Mouse (Mus musculus): ENCODE data around the gene 9330161L09Rik. TPM values are rescaled to one million over a fixed set of nuclear protein-coding genes. Genes with fewer than 3 reads are reported as not detected.
"Not testable (repeated sequence)": the region's sequence is repeated elsewhere in the genome, so short reads cannot be mapped to it uniquely, and the experiment has no call there.

Gene 9330161L09Rik
- total RNA-seq (2012; rRNA removed) = 2.1 and 3.8 TPM in 2 replicates

GRCm38 (mm10) chr12:103407720-103408119 lies at the start of gene 9330161L09Rik:
9330161L09Rik (minus strand) TSS chr12:103407820.
- TF ChIP-seq ZNF384 (IDR thresholded peaks at IDR 0.05; ENCODE audit: low read depth, low read length) = no peak
- TF ChIP-seq MAFK (IDR thresholded peaks at IDR 0.05; ENCODE audit: insufficient read depth, low read depth, low read length) = no peak
- TF ChIP-seq HCFC1 (IDR thresholded peaks at IDR 0.05; ENCODE audit: borderline replicate concordance, insufficient read depth, low read length) = no peak
- no peak for TF ChIP-seq ZC3H11A (IDR thresholded peaks at IDR 0.05; ENCODE audit: borderline replicate concordance, low read depth, low read length)
- TF ChIP-seq CHD2 (IDR thresholded peaks at IDR 0.05; ENCODE audit: low read depth, low read length) = no peak
- Histone ChIP-seq H3K9ac (ENCODE audit: insufficient read depth, low read depth, low read length, poor library complexity, severe bottlenecking) (no peak within 1 kb of the TSS), H3K27ac (ENCODE audit: insufficient read depth, low read depth, low read length, poor library complexity, severe bottlenecking) (no peak within 1 kb of the TSS), H3K4me1 (ENCODE audit: control insufficient read depth in 2 of 2, insufficient read depth in 2 of 2, low read length in 2 of 2, poor library complexity in 1 of 2) (no peaks in the 10 kb centered on the region), H3K36me3 (ENCODE audit: control insufficient read depth, insufficient read depth, low read length, poor library complexity, severe bottlenecking) (peaks cover 61% of the 10 kb centered on the region), H3K4me3 (ENCODE audit: insufficient read depth in 1 of 2, low read depth in 1 of 2, low read length in 2 of 2, poor library complexity in 1 of 2, severe bottlenecking in 1 of 2) (no peak within 1 kb of the TSS), H3K9me3 (ENCODE audit: control insufficient read depth, insufficient read depth, low read depth, low read length) (no peaks in the 10 kb centered on the region)
- no peak for DNase-seq (ENCODE audit: low read depth, low spot score)
- in situ Hi-C loops (cut with MboI; ENCODE audit: low sequenced_read_pairs in 2 of 2, unreplicated experiment in 2 of 2) = no loop called here

GRCm38 (mm10) chr12:103457140-103457539 lies 49.5 kb upstream of the 9330161L09Rik start, which contains the start of gene Ifi27l2b:
Ifi27l2b (minus strand) TSS chr12:103457223.
- no peaks in the 10 kb centered on the region for H3K9me3 ChIP-seq (ENCODE audit: control insufficient read depth, insufficient read depth, low read depth, low read length)
- H3K4me3 ChIP-seq (ENCODE audit: insufficient read depth in 1 of 2, low read depth in 1 of 2, low read length in 2 of 2, poor library complexity in 1 of 2, severe bottlenecking in 1 of 2) = no peak within 1 kb of the TSS
- TF ChIP-seq MAFK (IDR thresholded peaks at IDR 0.05; ENCODE audit: insufficient read depth, low read depth, low read length) (no peak), CHD2 (IDR thresholded peaks at IDR 0.05; ENCODE audit: low read depth, low read length) (no peak), ZNF384 (IDR thresholded peaks at IDR 0.05; ENCODE audit: low read depth, low read length) (no peak), ZC3H11A (IDR thresholded peaks at IDR 0.05; ENCODE audit: borderline replicate concordance, low read depth, low read length) (no peak), HCFC1 (IDR thresholded peaks at IDR 0.05; ENCODE audit: borderline replicate concordance, insufficient read depth, low read length) (no peak)
- no peak within 1 kb of the TSS for H3K27ac ChIP-seq (ENCODE audit: insufficient read depth, low read depth, low read length, poor library complexity, severe bottlenecking)
- DNase-seq (ENCODE audit: low read depth, low spot score) = no peak
- no peaks in the 10 kb centered on the region for H3K4me1 ChIP-seq (ENCODE audit: control insufficient read depth in 2 of 2, insufficient read depth in 2 of 2, low read length in 2 of 2, poor library complexity in 1 of 2)
- no peak within 1 kb of the TSS for H3K9ac ChIP-seq (ENCODE audit: insufficient read depth, low read depth, low read length, poor library complexity, severe bottlenecking)
- in situ Hi-C loops (cut with MboI; ENCODE audit: low sequenced_read_pairs in 2 of 2, unreplicated experiment in 2 of 2) = no loop called here
- no peaks in the 10 kb centered on the region for H3K36me3 ChIP-seq (ENCODE audit: control insufficient read depth, insufficient read depth, low read length, poor library complexity, severe bottlenecking)

GRCm38 (mm10) chr12:103456727-103457126 lies 49.1 kb upstream of the 9330161L09Rik start:
- H3K27ac ChIP-seq (ENCODE audit: insufficient read depth, low read depth, low read length, poor library complexity, severe bottlenecking); H3K9me3 ChIP-seq (ENCODE audit: control insufficient read depth, insufficient read depth, low read depth, low read length); DNase-seq (ENCODE audit: low read depth, low spot score); in situ Hi-C loops (cut with MboI; ENCODE audit: low sequenced_read_pairs in 2 of 2, unreplicated experiment in 2 of 2); H3K36me3 ChIP-seq (ENCODE audit: control insufficient read depth, insufficient read depth, low read length, poor library complexity, severe bottlenecking); H3K4me3 ChIP-seq (ENCODE audit: insufficient read depth in 1 of 2, low read depth in 1 of 2, low read length in 2 of 2, poor library complexity in 1 of 2, severe bottlenecking in 1 of 2); H3K4me1 ChIP-seq (ENCODE audit: control insufficient read depth in 2 of 2, insufficient read depth in 2 of 2, low read length in 2 of 2, poor library complexity in 1 of 2); H3K9ac ChIP-seq (ENCODE audit: insufficient read depth, low read depth, low read length, poor library complexity, severe bottlenecking): not testable (repeated sequence)

GRCm38 (mm10) chr12:103453361-103453760 lies 45.7 kb upstream of the 9330161L09Rik start:
- no peak for TF ChIP-seq HCFC1 (IDR thresholded peaks at IDR 0.05; ENCODE audit: borderline replicate concordance, insufficient read depth, low read length)
- no peak for DNase-seq (ENCODE audit: low read depth, low spot score)
- no peak overlapping the region for H3K27ac ChIP-seq (ENCODE audit: insufficient read depth, low read depth, low read length, poor library complexity, severe bottlenecking)
- H3K4me1 ChIP-seq (ENCODE audit: control insufficient read depth in 2 of 2, insufficient read depth in 2 of 2, low read length in 2 of 2, poor library complexity in 1 of 2) = no peaks in the 10 kb centered on the region
- no peaks in the 10 kb centered on the region for H3K9me3 ChIP-seq (ENCODE audit: control insufficient read depth, insufficient read depth, low read depth, low read length)
- in situ Hi-C loops (cut with MboI; ENCODE audit: low sequenced_read_pairs in 2 of 2, unreplicated experiment in 2 of 2) = no loop called here
- no peak overlapping the region for H3K9ac ChIP-seq (ENCODE audit: insufficient read depth, low read depth, low read length, poor library complexity, severe bottlenecking)
- no peaks in the 10 kb centered on the region for H3K36me3 ChIP-seq (ENCODE audit: control insufficient read depth, insufficient read depth, low read length, poor library complexity, severe bottlenecking)
- H3K4me3 ChIP-seq (ENCODE audit: insufficient read depth in 1 of 2, low read depth in 1 of 2, low read length in 2 of 2, poor library complexity in 1 of 2, severe bottlenecking in 1 of 2) = no peak overlapping the region

- Histone ChIP-seq H3K4me3 (ENCODE audit: insufficient read depth in 1 of 2, low read depth in 1 of 2, low read length in 2 of 2, poor library complexity in 1 of 2, severe bottlenecking in 1 of 2) (no peak overlapping the region), H3K36me3 (ENCODE audit: control insufficient read depth, insufficient read depth, low read length, poor library complexity, severe bottlenecking) (no peaks in the 10 kb centered on the region), H3K4me1 (ENCODE audit: control insufficient read depth in 2 of 2, insufficient read depth in 2 of 2, low read length in 2 of 2, poor library complexity in 1 of 2) (no peaks in the 10 kb centered on the region), H3K9ac (ENCODE audit: insufficient read depth, low read depth, low read length, poor library complexity, severe bottlenecking) (no peak overlapping the region), H3K9me3 (ENCODE audit: control insufficient read depth, insufficient read depth, low read depth, low read length) (no peaks in the 10 kb centered on the region), H3K27ac (ENCODE audit: insufficient read depth, low read depth, low read length, poor library complexity, severe bottlenecking) (no peak overlapping the region)
- DNase-seq (ENCODE audit: low read depth, low spot score) = no peak
- in situ Hi-C loops (cut with MboI; ENCODE audit: low sequenced_read_pairs in 2 of 2, unreplicated experiment in 2 of 2) = no loop called here
- TF ChIP-seq HCFC1 (IDR thresholded peaks at IDR 0.05; ENCODE audit: borderline replicate concordance, insufficient read depth, low read length) = no peak
- TF ChIP-seq ZNF384 (IDR thresholded peaks at IDR 0.05; ENCODE audit: low read depth, low read length) = no peak
- no peak for TF ChIP-seq CHD2 (IDR thresholded peaks at IDR 0.05; ENCODE audit: low read depth, low read length)
- TF ChIP-seq MAFK (IDR thresholded peaks at IDR 0.05; ENCODE audit: insufficient read depth, low read depth, low read length) = no peak
- no peak for TF ChIP-seq ZC3H11A (IDR thresholded peaks at IDR 0.05; ENCODE audit: borderline replicate concordance, low read depth, low read length)
Measured at GRCm38 (mm10) chr12:103445060-103445459, 37.4 kb upstream of the 9330161L09Rik start.

- H3K4me1 ChIP-seq (ENCODE audit: control insufficient read depth in 2 of 2, insufficient read depth in 2 of 2, low read length in 2 of 2, poor library complexity in 1 of 2); H3K36me3 ChIP-seq (ENCODE audit: control insufficient read depth, insufficient read depth, low read length, poor library complexity, severe bottlenecking); in situ Hi-C loops (cut with MboI; ENCODE audit: low sequenced_read_pairs in 2 of 2, unreplicated experiment in 2 of 2); DNase-seq (ENCODE audit: low read depth, low spot score); H3K9me3 ChIP-seq (ENCODE audit: control insufficient read depth, insufficient read depth, low read depth, low read length); H3K9ac ChIP-seq (ENCODE audit: insufficient read depth, low read depth, low read length, poor library complexity, severe bottlenecking); H3K27ac ChIP-seq (ENCODE audit: insufficient read depth, low read depth, low read length, poor library complexity, severe bottlenecking); H3K4me3 ChIP-seq (ENCODE audit: insufficient read depth in 1 of 2, low read depth in 1 of 2, low read length in 2 of 2, poor library complexity in 1 of 2, severe bottlenecking in 1 of 2): not testable (repeated sequence)
Measured at GRCm38 (mm10) chr12:103444261-103444660, 36.6 kb upstream of the 9330161L09Rik start.
